Mouse (Mus musculus) lung, embryonic 14.5 days (tissue): Measurements from ENCODE around the gene Slit3. TPM values are rescaled to one million over a fixed set of nuclear protein-coding genes. Genes with fewer than 3 reads are reported as not detected.

Experiments
- ATAC-seq: fragments of 200-750 bp; cut with Nextera tagmentation; 2 replicates; pipeline ENCODE4 v1.8.0; 2017; ENCODE audit warnings: mild to moderate bottlenecking, moderate TSS enrichment, moderate library complexity; ENCODE audit not compliant: insufficient read depth
- DNase-seq: peaks from one replicate; pipeline ENCODE4 v3.0.0-alpha.2; 2015
- H3K27ac ChIP-seq: fragments of 300-500 bp; sonication (generic); 2 replicates; pipeline ENCODE4 v1.5.1; 2014; ENCODE audit warnings: low read depth, mild to moderate bottlenecking, moderate library complexity
- H3K27me3 ChIP-seq: fragments of 300-500 bp; sonication (generic); 2 replicates; pipeline ENCODE4 v1.6.1; 2014; ENCODE audit warnings: low read length, control low read depth; ENCODE audit not compliant: insufficient read depth
- H3K36me3 ChIP-seq: fragments of 300-500 bp; sonication (generic); 2 replicates; pipeline ENCODE4 v1.6.1; 2014; ENCODE audit warnings: control low read depth; ENCODE audit not compliant: insufficient read depth
- H3K4me1 ChIP-seq: fragments of 300-500 bp; sonication (generic); 2 replicates; pipeline ENCODE4 v1.6.1; 2014; ENCODE audit warnings: antibody characterized with exemption, control low read depth; ENCODE audit not compliant: insufficient read depth
- H3K4me2 ChIP-seq: fragments of 300-500 bp; sonication (generic); 2 replicates; pipeline ENCODE4 v1.6.1; 2014; ENCODE audit warnings: mild to moderate bottlenecking
- H3K4me3 ChIP-seq: fragments of 300-500 bp; sonication (generic); 2 replicates; pipeline ENCODE4 v1.5.1; 2014; ENCODE audit warnings: low read depth, low read length
- H3K9ac ChIP-seq: fragments of 300-500 bp; sonication (generic); 2 replicates; pipeline ENCODE4 v1.6.1; 2014
- H3K9me3 ChIP-seq: fragments of 300-500 bp; sonication (generic); 2 replicates; pipeline ENCODE4 v1.6.1; 2016; ENCODE audit warnings: low read depth, low read length, control low read depth
- CTCF ChIP-seq: IDR thresholded peaks from 2 replicates; pipeline ENCODE4 v1.5.1; 2016; ENCODE audit warnings: antibody characterized with exemption, low read depth
- WGBS: fragments of 180-500 bp; shearing (Covaris S2); extraction: QIAGEN DNeasy Blood & Tissue Kit; methylation state at CpG from one replicate; pipeline ENCODE4 v1.1.7; 2014; 5-methylcytosine and 5-hydroxymethylcytosine counted together
- polyA plus RNA-seq: library from polyadenylated mRNA; unstranded; fragments of >200 nt; fragmentation: Nextera tagmentation; extraction: Ambion mirVana; gene quantifications from 2 replicates; pipeline ENCODE4 v1.2.1, GENCODE M21; 2014

The Slit3 gene
- 32.1 and 37.3 TPM in 2 replicates for polyA plus RNA-seq

DNA sequence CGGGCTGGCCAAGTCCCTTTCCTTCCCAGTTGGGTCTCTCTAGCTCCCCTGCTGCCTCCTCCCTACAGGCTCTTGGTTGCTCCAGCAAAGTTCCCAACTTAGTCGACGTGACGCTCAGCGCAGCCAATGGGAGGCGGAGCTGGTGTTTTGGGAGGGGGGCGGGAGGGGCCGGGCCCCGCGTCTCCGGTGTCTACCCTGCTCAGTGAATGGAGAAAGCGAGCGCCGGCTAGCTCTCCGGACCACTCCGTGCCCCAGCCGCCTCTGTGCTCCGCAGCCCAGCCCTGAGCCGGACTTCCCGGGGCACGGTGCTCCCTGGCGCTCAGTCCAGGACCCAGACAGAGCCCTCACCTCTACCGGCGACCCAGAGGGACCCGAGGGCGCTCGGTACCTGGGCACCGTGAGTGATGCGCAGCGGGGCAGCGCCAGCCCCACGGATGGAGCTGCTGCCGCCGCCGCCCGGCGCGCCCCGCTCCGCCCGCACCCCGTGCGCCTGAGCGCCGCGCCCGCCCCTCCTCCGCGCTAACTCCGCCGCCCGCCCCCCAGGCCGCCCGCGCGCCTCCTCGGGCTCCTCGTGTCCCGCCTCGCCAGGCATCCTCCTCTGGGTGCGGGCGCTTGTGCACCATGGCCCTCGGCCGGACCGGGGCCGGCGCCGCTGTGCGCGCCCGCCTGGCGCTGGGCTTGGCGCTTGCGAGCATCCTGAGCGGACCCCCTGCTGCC is at the start of gene Slit3:
Slit3 (plus strand) TSS at position 331 of the 717 bp plus-strand sequence.
- H3K4me3 ChIP-seq, result peak within 1 kb of the TSS; percentile 70
- peak; percentile 43 for TF ChIP-seq CTCF
- ATAC-seq (peak; percentile 83), DNase-seq (peak; percentile 92)
- 0% methylated on average over 57 of the region's 75 CpGs for WGBS
- H3K27ac ChIP-seq, result peak within 1 kb of the TSS; percentile 80
- peak within 1 kb of the TSS; percentile 64 for H3K9ac ChIP-seq
- no peaks in the 10 kb centered on the region for H3K36me3 ChIP-seq
- no peaks in the 10 kb centered on the region for H3K9me3 ChIP-seq
- H3K4me2 ChIP-seq, result peak within 1 kb of the TSS; percentile 68
- H3K4me1 ChIP-seq, result peaks cover 12% of the 10 kb centered on the region; the same call in 1 of the 2 replicates
- peaks cover 28% of the 10 kb centered on the region; the same call in 1 of the 2 replicates for H3K27me3 ChIP-seq

DNA sequence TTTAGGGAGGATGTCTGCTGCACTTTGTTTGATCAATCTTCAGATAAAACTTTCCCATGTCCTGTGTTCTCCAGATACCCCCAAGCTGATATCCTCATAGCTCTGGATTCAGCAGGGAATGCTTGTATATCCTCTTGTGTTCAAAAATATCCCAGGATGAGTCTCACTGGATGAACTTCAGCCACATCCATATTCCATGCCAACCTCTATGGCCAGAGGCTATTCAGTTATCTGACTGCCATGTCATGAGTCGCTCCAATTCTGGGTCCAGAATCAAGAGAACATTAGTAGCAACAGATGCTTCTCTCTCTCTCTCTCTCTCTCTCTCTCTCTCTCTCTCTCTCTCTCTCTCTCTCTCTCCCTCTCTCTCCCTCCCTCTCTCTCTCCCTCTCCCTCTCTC is 49.6 kb upstream of the Slit3 start:
- Histone ChIP-seq H3K4me2 (no peak overlapping the region), H3K9ac (no peak overlapping the region), H3K27ac (no peak overlapping the region), H3K36me3 (no peaks in the 10 kb centered on the region), H3K27me3 (no peaks in the 10 kb centered on the region), H3K4me1 (no peaks in the 10 kb centered on the region), H3K4me3 (no peak overlapping the region), H3K9me3 (no peaks in the 10 kb centered on the region)
- no peak for ATAC-seq
- no peak for DNase-seq
- TF ChIP-seq CTCF, result no peak
- 81% methylated on average over 1 of the region's 1 CpGs for WGBS

DNA sequence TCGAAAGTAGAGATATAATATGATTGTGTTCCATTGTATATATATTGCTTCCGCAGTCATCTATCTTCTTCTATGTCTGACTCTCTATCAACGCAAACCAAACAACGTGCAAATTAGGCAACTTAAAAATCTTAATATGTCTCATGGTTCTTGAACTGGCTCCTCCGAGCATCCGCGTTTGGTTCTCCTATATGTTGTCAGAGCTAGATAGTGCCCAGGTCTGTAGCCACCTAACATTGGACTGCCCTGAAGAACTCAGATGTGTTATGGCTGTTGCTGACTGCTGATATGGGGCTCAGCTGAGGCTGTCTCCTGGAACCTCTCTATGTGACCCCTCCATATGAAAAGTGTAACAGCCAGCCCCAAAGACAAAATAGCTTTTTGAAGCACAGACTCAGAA is 45.6 kb upstream of the Slit3 start:
- no peak for TF ChIP-seq CTCF
- H3K27me3 ChIP-seq, result no peaks in the 10 kb centered on the region
- no peak overlapping the region for H3K9ac ChIP-seq
- H3K4me3 ChIP-seq, result no peak overlapping the region
- H3K9me3 ChIP-seq, result no peaks in the 10 kb centered on the region
- 91% methylated on average over 7 of the region's 7 CpGs for WGBS
- H3K4me1 ChIP-seq, result no peaks in the 10 kb centered on the region
- H3K36me3 ChIP-seq, result no peaks in the 10 kb centered on the region
- ATAC-seq (no peak), DNase-seq (no peak)
- no peak overlapping the region for H3K27ac ChIP-seq
- no peak overlapping the region for H3K4me2 ChIP-seq

DNA sequence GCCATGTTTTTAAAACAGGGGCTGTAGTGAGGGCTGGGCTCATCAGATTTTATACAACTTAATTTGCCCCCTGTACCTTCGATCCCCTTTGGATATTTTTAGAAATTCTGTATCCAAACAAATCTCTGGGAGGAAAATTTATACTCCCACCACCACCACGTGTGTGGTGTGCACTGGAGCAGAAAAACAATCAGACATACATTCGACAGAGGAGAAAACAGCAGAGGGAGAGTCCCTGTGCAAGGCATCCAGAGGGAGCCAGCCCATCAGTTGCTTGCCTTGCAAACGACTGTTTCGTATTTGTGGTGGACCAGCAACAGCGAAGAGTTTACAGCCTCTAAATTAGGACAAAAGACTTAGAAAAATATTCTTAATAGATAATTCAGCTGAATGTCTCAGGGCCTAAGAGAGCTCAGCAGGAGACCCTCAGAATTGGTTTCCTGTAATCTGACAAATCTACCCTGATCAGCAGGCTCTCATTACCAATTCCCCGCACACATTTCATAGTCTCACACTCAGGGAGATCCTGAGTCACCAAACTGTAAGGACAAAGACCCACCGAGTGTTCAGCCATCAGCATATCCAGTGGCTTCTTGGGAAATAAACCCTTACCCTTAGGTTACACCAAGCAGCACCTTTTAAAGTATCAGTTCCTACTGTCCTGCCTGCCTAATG is 40.4 kb upstream of the Slit3 start:
- ATAC-seq, result no peak
- Histone ChIP-seq H3K9ac (no peak overlapping the region), H3K4me2 (no peak overlapping the region), H3K4me3 (no peak overlapping the region), H3K9me3 (no peaks in the 10 kb centered on the region), H3K4me1 (no peaks in the 10 kb centered on the region), H3K27ac (no peak overlapping the region), H3K27me3 (no peaks in the 10 kb centered on the region), H3K36me3 (no peaks in the 10 kb centered on the region)
- WGBS, result 60% methylated on average over 8 of the region's 8 CpGs
- no peak for DNase-seq
- TF ChIP-seq CTCF, result no peak

DNA sequence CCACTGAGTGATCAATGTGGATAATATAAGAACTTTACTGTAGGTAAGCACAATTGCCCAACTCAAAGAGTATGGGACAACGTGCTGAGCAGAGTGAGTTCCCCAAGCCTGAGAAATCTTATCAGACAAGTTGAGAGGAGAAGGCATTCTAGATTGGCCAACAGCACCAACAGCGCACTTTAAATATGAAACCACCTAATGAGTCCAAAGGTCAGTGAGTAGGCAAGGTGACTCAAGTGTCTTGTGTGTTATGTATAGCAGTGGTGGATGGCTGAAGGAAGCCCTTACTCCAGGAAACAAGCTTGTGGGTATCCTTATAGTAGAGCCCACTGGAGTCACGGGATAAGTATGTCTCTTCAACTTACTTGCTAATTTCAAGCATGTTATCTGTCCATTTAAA is 38.7 kb upstream of the Slit3 start:
- H3K27me3 ChIP-seq, result no peaks in the 10 kb centered on the region

DNA sequence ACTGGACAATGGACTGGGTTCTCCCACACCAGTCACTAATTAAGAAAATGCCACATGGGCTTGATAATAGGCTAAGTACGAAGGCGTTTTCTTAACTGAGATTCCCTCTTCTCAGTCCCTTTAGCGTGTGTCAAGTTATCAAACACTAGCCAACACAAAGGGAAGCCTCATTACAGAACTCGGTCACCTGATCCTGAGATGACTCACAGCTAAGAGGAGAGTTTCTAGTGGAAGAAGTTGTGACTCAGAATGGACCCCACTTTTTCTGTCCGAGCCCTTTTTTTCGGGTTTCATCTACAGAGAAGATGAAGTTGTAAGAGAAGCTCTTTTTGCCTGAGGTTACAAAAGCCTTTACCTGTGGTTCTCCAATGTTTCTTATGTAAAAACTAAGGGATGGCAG is 38.0 kb upstream of the Slit3 start:
- 68% methylated on average over 6 of the region's 6 CpGs for WGBS
- no peak for TF ChIP-seq CTCF
- no peaks in the 10 kb centered on the region for H3K4me1 ChIP-seq
- H3K9me3 ChIP-seq, result no peaks in the 10 kb centered on the region
- no peak overlapping the region for H3K4me3 ChIP-seq
- H3K9ac ChIP-seq, result no peak overlapping the region
- no peak overlapping the region for H3K27ac ChIP-seq
- ATAC-seq (no peak), DNase-seq (no peak)
- H3K4me2 ChIP-seq, result no peak overlapping the region
- H3K36me3 ChIP-seq, result no peaks in the 10 kb centered on the region
- no peaks in the 10 kb centered on the region for H3K27me3 ChIP-seq

More for the DNA sequence above, 38.7 kb upstream of the Slit3 start:
- no peak for TF ChIP-seq CTCF
- H3K9ac ChIP-seq, result no peak overlapping the region
- DNase-seq, result no peak
- no peaks in the 10 kb centered on the region for H3K36me3 ChIP-seq
- no peaks in the 10 kb centered on the region for H3K9me3 ChIP-seq
- H3K27ac ChIP-seq, result no peak overlapping the region
- no peak overlapping the region for H3K4me3 ChIP-seq
- no peak for ATAC-seq
- H3K4me1 ChIP-seq, result no peaks in the 10 kb centered on the region
- WGBS, result 77% methylated on average over 3 of the region's 3 CpGs
- no peak overlapping the region for H3K4me2 ChIP-seq

DNA sequence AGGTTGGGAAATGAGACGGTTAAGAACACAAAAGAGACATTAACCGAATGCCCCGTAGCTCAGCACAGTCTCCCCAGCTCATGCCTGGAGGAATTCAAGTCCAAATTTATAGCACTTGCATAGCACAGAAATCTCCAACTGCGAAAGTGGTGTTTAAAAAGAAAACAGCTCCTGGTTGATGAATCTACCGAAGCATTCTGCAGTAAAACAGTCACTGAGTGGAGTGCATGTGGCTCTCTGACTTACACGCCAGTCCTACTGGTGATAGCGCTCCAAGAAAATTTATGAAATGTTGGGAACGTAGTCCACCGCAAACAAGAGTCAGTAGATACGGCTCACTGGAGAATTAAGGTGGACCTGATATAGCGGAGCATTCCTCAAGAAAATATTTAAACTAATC is 35.7 kb upstream of the Slit3 start:
- WGBS, result 62% methylated on average over 11 of the region's 11 CpGs
- Histone ChIP-seq H3K27me3 (no peaks in the 10 kb centered on the region), H3K4me1 (no peaks in the 10 kb centered on the region), H3K4me2 (no peak overlapping the region), H3K27ac (no peak overlapping the region), H3K9ac (no peak overlapping the region), H3K36me3 (no peaks in the 10 kb centered on the region), H3K9me3 (no peaks in the 10 kb centered on the region), H3K4me3 (no peak overlapping the region)
- TF ChIP-seq CTCF, result no peak
- DNase-seq (no peak), ATAC-seq (no peak)
